Mouse (Mus musculus) heart, embryonic 13.5 days (tissue): ENCODE measurements around the gene Asic4. TPM values are rescaled to one million over a fixed set of nuclear protein-coding genes. Genes with fewer than 3 reads are reported as not detected.

Experiments
- ATAC-seq: fragments of 200-750 bp; cut with Nextera tagmentation; 2 replicates; pipeline ENCODE4 v1.8.0; 2017; ENCODE audit warnings: moderate TSS enrichment; ENCODE audit not compliant: insufficient number of reproducible peaks, low FRiP score, low TSS enrichment; ENCODE audit errors: extremely low read depth
- H3K27ac ChIP-seq: fragments of 300-500 bp; sonication (generic); replicated peaks from 2 replicates; pipeline ENCODE4 v1.5.1; 2015; ENCODE audit warnings: moderate library complexity, mild to moderate bottlenecking, inconsistent platforms
- H3K27me3 ChIP-seq: fragments of 300-500 bp; sonication (generic); replicated peaks from 2 replicates; pipeline ENCODE4 v1.6.1; 2015; ENCODE audit warnings: mild to moderate bottlenecking, inconsistent platforms
- H3K36me3 ChIP-seq: fragments of 300-500 bp; sonication (generic); 2 replicates; pipeline ENCODE4 v1.6.1; 2015; ENCODE audit warnings: mild to moderate bottlenecking, inconsistent platforms
- H3K4me1 ChIP-seq: fragments of 300-500 bp; sonication (generic); 2 replicates; pipeline ENCODE4 v1.6.1; 2015; ENCODE audit warnings: inconsistent platforms
- H3K4me2 ChIP-seq: fragments of 300-500 bp; sonication (generic); 2 replicates; pipeline ENCODE4 v1.6.1; 2015; ENCODE audit warnings: inconsistent platforms, mild to moderate bottlenecking, moderate library complexity
- H3K4me3 ChIP-seq: fragments of 300-500 bp; sonication (generic); 2 replicates; pipeline ENCODE4 v1.5.1; 2015; ENCODE audit warnings: moderate library complexity, mild to moderate bottlenecking, inconsistent platforms
- H3K9ac ChIP-seq: fragments of 300-500 bp; sonication (generic); 2 replicates; pipeline ENCODE4 v1.6.1; 2015; ENCODE audit warnings: inconsistent platforms, mild to moderate bottlenecking, moderate library complexity
- H3K9me3 ChIP-seq: fragments of 300-500 bp; sonication (generic); 2 replicates; pipeline ENCODE4 v1.6.1; 2016; ENCODE audit warnings: inconsistent platforms
- WGBS: fragments of 180-500 bp; shearing (Covaris S2); methylation state at CpG from one replicate; pipeline ENCODE4 v1.1.7; 2015; ENCODE audit warnings: mixed read lengths; 5-methylcytosine and 5-hydroxymethylcytosine counted together
- polyA plus RNA-seq: library from polyadenylated mRNA; unstranded; fragments of >200 nt; fragmentation: Nextera tagmentation; extraction: Ambion mirVana; gene quantifications from 2 replicates; pipeline ENCODE4 v1.2.1, GENCODE M21; 2015

Asic4 gene
- polyA plus RNA-seq, 1 experiment from 2014 or later, result 0.31 TPM

DNA sequence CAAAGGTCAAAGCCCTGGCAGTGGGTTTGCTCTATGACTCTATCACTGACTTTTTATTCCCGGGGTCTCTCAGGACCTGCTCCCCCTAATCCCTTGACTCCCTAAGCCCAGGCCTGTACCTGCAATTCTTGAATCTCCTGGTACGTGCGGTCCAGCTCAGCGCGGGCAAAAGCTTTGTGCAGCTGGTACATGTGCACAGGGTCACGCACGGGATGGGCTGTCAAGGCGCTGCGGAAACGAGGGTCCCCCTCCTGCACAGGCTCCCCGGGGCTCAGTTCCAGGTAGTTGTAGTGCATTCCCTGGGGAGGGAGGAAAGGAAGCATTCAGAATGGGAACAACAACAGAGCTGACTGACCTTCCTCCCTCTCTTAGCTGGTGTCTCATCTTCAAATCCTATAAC, 26.2 kb downstream of the Asic4 start:
- peaks cover 70% of the 10 kb centered on the region for H3K27me3 ChIP-seq
- 92% methylated on average over 11 of the region's 11 CpGs for WGBS
- ATAC-seq, result no peak
- no peak overlapping the region for H3K9ac ChIP-seq
- H3K9me3 ChIP-seq, result no peaks in the 10 kb centered on the region
- H3K4me1 ChIP-seq, result peaks cover 24% of the 10 kb centered on the region
- H3K4me3 ChIP-seq, result no peak overlapping the region
- peaks cover 44% of the 10 kb centered on the region for H3K36me3 ChIP-seq
- H3K27ac ChIP-seq, result no peak overlapping the region
- H3K4me2 ChIP-seq, result no peak overlapping the region

DNA sequence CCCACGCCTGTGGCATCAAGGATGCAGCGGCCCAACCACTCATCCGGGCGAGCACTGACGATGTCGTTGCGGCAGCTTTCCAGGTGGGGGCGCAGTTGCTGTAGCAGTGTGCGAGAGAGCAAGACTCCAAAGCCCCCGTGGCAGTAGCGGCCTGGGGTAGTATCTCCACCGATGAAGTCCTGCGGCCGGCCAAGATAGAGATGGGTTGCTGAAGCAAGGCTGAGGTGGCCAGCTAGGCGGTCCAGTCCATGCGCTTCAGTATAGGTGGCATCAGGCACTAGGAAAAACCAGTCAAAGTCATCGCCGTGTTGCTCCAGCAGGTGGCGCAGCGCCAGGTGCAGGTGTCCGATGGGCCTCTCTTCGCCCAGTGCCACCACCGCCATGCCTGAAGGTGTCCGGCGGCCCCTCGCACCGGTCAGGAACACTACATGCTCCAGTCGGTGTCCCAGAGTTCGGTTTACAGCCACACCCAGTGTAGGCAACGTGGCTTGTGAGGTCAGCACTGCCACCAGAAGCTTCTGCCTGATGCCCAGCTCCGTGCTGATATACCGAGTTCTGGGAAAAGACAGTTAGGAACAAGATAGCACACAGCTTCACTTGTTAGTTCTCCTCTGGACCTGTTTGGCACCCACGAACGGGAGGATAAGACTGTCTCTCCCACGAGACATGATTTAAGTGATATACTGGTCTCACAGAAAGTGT, 27.2 kb downstream of the Asic4 start:
- peak overlapping the region; percentile 81; the same call in 1 of the 2 replicates for H3K9ac ChIP-seq
- no peaks in the 10 kb centered on the region for H3K9me3 ChIP-seq
- WGBS, result 12% methylated on average over 35 of the region's 35 CpGs
- no peak for ATAC-seq
- no peak overlapping the region for H3K27ac ChIP-seq
- peaks cover 44% of the 10 kb centered on the region for H3K36me3 ChIP-seq
- peaks cover 24% of the 10 kb centered on the region for H3K4me1 ChIP-seq
- H3K4me3 ChIP-seq, result peak overlapping the region; percentile 69
- peaks cover 71% of the 10 kb centered on the region for H3K27me3 ChIP-seq
- peak overlapping the region; percentile 73 for H3K4me2 ChIP-seq

DNA sequence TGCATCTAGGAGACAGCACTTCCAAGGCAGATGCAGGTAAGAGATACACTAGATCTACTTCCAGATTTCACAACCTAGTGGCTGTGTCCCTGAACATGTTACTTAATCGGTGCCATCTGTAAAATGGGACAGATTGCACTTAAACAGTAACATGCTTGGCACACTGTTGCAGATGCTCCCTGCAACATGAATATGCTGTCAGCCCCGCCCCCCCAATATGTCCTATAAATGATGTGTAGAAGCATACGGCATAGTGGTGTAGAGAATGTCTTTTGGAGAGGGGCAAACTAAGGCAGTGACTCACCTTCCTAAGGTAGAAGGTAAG, 27.7 kb downstream of the Asic4 start:
- peak overlapping the region; percentile 73 for H3K4me2 ChIP-seq
- H3K27ac ChIP-seq, result peak overlapping the region; percentile 81; the same call in 1 of the 2 replicates
- H3K27me3 ChIP-seq, result peaks cover 71% of the 10 kb centered on the region
- H3K9ac ChIP-seq, result peak overlapping the region; percentile 81
- peaks cover 24% of the 10 kb centered on the region for H3K4me1 ChIP-seq
- H3K9me3 ChIP-seq, result no peaks in the 10 kb centered on the region
- ATAC-seq, result no peak
- 39% methylated on average over 3 of the region's 3 CpGs for WGBS
- H3K36me3 ChIP-seq, result peaks cover 42% of the 10 kb centered on the region
- H3K4me3 ChIP-seq, result peak overlapping the region; percentile 69

DNA sequence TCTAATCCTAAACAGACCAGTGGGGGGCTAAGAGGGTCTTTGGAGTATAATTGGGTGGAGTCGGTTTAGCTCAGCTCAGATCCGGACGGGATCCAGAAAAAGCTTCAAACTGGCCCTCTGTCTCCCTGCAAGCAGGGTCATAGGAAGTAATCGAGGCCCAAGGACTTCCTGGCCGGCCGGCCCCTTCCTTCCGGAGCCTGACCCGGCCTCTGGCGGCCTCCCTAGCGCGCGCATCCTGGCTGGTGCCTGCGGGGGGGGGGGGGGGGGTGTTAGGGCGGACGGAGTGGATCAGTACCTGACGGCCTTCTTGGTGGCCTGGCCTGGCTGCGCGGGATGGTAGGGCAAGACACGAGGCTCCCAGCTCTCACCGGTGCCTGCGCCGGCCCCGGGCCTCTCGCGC, 28.3 kb downstream of the Asic4 start:
- H3K4me1 ChIP-seq, result peaks cover 24% of the 10 kb centered on the region
- no peak; the same call in 1 of the 2 replicates for ATAC-seq
- H3K9ac ChIP-seq, result peak overlapping the region; percentile 81
- WGBS, result under 1% methylated on average over 25 of the region's 25 CpGs
- no peaks in the 10 kb centered on the region for H3K9me3 ChIP-seq
- H3K4me3 ChIP-seq, result peak overlapping the region; percentile 69
- peaks cover 71% of the 10 kb centered on the region for H3K27me3 ChIP-seq
- peak overlapping the region; percentile 81 for H3K27ac ChIP-seq
- H3K36me3 ChIP-seq, result peaks cover 36% of the 10 kb centered on the region
- H3K4me2 ChIP-seq, result peak overlapping the region; percentile 73

DNA sequence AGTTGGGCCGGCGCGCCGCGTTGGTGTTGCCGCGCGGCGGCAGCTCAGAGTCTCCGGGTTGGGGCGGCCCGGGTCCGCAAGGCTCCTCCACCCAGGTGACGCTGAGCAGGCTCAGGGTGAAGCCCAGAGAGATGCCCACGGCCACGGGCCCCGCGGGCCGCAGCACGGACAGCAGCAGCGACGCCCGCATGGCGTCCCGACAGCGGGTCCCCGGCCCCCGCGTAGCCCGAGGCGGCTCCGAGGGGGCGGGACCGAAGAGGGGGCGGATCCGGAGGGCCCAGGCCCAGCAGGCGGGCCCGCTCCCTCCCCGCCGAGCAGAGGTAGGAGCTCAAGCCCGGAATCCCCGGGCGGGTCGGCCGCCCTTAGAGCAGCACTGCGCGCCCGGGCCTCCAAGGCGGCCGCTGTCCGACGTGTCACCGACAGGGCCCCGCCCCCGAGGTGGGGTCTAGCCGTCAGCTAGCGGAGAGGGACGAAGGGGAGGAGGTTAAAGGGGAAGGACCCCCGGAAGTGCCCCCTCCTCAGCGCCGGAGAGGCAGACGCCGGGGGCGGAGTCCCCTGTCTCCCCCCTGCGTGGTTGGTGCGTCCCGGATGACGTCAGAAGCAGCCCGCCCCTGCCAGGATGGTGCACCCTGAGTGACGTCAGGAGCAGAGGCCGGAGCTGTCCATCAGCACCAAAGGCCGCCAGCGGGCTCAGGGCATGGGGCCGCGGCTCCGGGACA, 28.8 kb downstream of the Asic4 start, which contains the start of the genes Chpf and Tmem198:
TSS of gene Chpf (minus strand) at position 392 of the 719 bp plus-strand sequence.
TSS of gene Tmem198 (plus strand) at position 617 of the 719 bp plus-strand sequence.
- Histone ChIP-seq H3K4me3 (peak within 1 kb of the TSS; percentile 69), H3K36me3 (peaks cover 30% of the 10 kb centered on the region), H3K27ac (peak within 1 kb of the TSS; percentile 81), H3K9me3 (no peaks in the 10 kb centered on the region), H3K9ac (peak within 1 kb of the TSS; percentile 81), H3K27me3 (peaks cover 71% of the 10 kb centered on the region), H3K4me1 (peaks cover 24% of the 10 kb centered on the region), H3K4me2 (peak within 1 kb of the TSS; percentile 73)
- WGBS, result under 1% methylated on average over 69 of the region's 76 CpGs
- peak; percentile 87 for ATAC-seq

DNA sequence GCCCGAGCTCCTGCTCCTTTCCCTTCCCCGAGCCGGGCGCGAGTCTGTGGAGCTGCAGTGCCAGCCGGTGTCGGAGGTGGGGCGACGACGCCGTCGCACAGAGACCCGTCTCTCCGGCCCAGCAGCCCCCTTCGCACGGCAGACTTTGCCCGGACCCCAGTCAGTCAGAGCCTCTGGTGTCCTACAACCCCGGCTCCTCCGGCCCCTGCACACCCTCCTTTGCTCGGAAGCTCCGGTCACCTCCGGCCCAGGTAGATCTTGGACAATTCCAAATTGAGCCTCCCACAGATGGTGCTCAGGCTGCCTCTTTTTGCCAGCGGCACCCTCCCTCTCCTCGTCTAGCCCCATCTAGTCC, 29.4 kb downstream of the Asic4 start:
- Histone ChIP-seq H3K27ac (no peak overlapping the region), H3K36me3 (peaks cover 25% of the 10 kb centered on the region), H3K4me1 (peaks cover 24% of the 10 kb centered on the region), H3K27me3 (peaks cover 71% of the 10 kb centered on the region), H3K9ac (0 out of 2 replicates have a peak overlapping the region, but pooled peaks have one; percentile 16), H3K4me2 (peak overlapping the region; percentile 73), H3K9me3 (no peaks in the 10 kb centered on the region), H3K4me3 (peak overlapping the region; percentile 69)
- 1% methylated on average over 24 of the region's 24 CpGs for WGBS
- no peak for ATAC-seq

DNA sequence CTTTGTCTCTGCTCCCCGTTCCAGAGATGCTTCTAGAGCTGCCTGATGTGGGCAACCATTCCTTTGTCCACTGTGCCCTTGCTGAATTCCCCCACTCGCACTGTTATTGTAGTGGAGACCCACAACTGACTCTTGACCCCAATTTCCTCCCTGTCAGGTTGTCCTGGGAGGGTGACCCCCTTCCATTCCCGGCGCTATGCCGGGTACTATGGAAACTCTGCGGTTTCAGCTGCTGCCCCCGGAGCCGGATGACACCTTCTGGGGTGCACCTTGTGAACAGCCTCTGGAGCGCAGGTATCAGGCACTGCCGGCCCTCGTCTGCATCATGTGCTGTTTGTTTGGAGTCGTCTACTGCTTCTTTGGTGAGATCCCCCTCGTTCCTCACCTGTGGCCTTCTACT, 29.8 kb downstream of the Asic4 start:
- H3K4me2 ChIP-seq, result peak overlapping the region; percentile 73
- H3K27me3 ChIP-seq, result peaks cover 71% of the 10 kb centered on the region
- H3K27ac ChIP-seq, result no peak overlapping the region
- 25% methylated on average over 13 of the region's 13 CpGs for WGBS
- H3K4me3 ChIP-seq, result peak overlapping the region; percentile 69
- H3K9me3 ChIP-seq, result no peaks in the 10 kb centered on the region
- peaks cover 23% of the 10 kb centered on the region for H3K36me3 ChIP-seq
- no peak overlapping the region for H3K9ac ChIP-seq
- ATAC-seq, result no peak
- H3K4me1 ChIP-seq, result peaks cover 24% of the 10 kb centered on the region

DNA sequence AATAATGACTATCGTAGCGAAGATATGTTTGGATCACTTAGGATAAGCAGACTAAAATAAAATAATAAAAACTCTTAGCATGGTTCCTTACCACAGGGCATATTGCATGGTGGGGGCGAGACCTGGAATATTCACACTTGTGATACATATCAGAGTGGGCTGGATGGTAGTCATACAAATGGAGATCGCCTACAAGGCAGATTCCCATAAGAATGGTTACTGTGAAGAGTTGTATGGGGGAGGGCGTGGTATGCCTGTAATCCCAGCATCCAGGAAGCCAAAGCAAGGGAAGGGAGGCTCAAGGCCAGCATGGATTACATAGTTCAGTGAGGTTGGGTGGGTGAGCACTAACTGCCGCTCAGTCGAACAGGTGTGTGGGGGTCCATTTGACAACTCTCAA, 30.5 kb downstream of the Asic4 start:
- Histone ChIP-seq H3K9me3 (no peaks in the 10 kb centered on the region), H3K9ac (no peak overlapping the region), H3K36me3 (peaks cover 23% of the 10 kb centered on the region), H3K4me2 (no peak overlapping the region), H3K4me3 (no peak overlapping the region), H3K27me3 (peaks cover 71% of the 10 kb centered on the region), H3K4me1 (peaks cover 24% of the 10 kb centered on the region), H3K27ac (no peak overlapping the region)
- 76% methylated on average over 7 of the region's 7 CpGs for WGBS
- no peak for ATAC-seq

DNA sequence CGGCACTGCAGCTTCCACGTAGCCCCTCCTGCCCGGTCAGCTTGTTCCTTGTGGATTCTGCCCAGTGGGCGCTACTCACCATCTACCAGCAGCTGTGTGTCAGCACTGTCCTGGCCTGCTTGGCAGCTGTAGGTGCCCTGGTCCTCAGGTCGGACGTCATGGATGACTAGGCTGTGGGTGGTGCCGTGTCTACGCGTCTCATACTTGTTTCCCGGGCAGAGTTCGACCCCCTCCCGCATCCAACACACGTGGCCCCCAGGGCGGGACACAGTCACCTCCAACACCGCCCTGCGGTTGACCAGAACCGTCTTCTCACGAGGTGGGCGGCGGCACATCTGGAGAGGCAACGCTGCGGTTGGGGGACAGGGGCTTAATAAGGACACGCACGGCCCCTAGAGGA, 36.3 kb downstream of the Asic4 start:
- H3K27me3 ChIP-seq, result peaks cover 83% of the 10 kb centered on the region
- H3K27ac ChIP-seq, result no peak overlapping the region
- no peak for ATAC-seq
- WGBS, result 23% methylated on average over 24 of the region's 24 CpGs
- H3K4me1 ChIP-seq, result peaks cover 21% of the 10 kb centered on the region
- peak overlapping the region; percentile 71; the same call in 1 of the 2 replicates for H3K4me2 ChIP-seq
- H3K36me3 ChIP-seq, result peaks cover 55% of the 10 kb centered on the region
- 0 out of 2 replicates have a peak overlapping the region, but pooled peaks have one; percentile 52 for H3K4me3 ChIP-seq
- H3K9me3 ChIP-seq, result no peaks in the 10 kb centered on the region
- H3K9ac ChIP-seq, result no peak overlapping the region

DNA sequence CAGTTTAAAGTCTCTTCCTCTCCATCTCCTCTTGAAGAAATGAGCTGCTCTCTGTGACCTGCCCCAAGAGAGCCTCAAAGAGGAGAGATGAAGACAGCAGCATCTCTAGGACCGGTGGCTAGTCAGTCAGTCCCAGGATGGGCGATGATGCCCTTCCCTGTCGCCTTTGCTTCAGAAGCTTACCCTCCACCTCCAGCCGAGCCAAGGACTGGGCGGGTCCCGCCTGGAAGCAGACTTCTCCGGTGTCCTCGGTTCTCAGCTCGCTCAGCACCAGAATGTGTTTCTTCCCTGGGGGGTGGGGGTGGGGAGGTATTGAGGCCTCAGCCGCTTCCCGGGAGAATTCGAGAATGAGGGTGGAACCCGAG, 36.8 kb downstream of the Asic4 start:
- Histone ChIP-seq H3K4me2 (peak overlapping the region; percentile 71), H3K27me3 (peaks cover 78% of the 10 kb centered on the region), H3K9ac (no peak overlapping the region), H3K27ac (no peak overlapping the region), H3K9me3 (no peaks in the 10 kb centered on the region), H3K36me3 (peaks cover 60% of the 10 kb centered on the region), H3K4me1 (peaks cover 21% of the 10 kb centered on the region), H3K4me3 (peak overlapping the region; percentile 52)
- WGBS, result 13% methylated on average over 13 of the region's 13 CpGs
- no peak for ATAC-seq

DNA sequence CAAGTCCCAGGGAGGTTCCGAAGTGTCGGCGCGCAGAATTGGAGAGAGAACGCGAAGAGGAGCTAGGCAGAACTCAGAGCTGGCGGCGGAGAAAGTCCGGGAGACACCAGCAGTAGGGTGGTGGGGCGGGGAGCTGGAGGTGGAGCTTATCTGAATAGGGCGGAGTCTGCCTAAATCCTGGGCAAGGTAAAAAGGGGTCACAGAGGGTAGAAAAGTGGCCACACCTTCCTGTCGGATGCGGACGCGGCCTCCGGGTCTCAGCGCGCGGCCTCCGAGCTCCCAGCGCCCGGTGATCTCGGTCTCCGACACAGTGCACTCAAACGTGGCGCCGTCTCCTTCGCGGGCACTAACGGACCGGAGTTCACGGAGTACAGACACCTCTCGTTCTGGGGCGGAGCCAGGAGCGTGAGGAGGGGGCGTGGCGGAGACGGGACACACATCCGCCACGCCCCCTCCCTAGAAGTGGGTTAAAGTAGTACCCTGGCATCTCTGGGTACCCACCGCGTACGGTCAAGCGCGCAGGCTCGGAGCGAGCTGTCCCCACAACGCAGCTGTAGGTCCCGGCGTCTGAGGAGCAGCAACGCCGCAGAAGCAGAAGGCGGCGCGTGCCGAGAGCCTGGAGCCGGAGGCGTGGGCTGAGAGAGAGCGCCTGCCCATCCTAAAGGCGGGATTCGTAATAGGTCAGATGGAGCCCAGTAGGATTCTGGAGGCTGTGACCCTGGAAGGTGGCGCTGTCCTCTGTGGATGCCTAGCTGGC, 37.3 kb downstream of the Asic4 start:
- no peak overlapping the region for H3K27ac ChIP-seq
- peaks cover 21% of the 10 kb centered on the region for H3K4me1 ChIP-seq
- peaks cover 73% of the 10 kb centered on the region for H3K27me3 ChIP-seq
- peak; percentile 32 for ATAC-seq
- 3% methylated on average over 62 of the region's 62 CpGs for WGBS
- H3K9ac ChIP-seq, result peak overlapping the region; percentile 60
- H3K9me3 ChIP-seq, result no peaks in the 10 kb centered on the region
- peak overlapping the region; percentile 52 for H3K4me3 ChIP-seq
- peaks cover 66% of the 10 kb centered on the region for H3K36me3 ChIP-seq
- H3K4me2 ChIP-seq, result peak overlapping the region; percentile 71
